Mouse (Mus musculus): ENCODE results near the gene Tmbim6. TPM values are rescaled to one million over a fixed set of nuclear protein-coding genes. Genes with fewer than 3 reads are reported as not detected.

Gene Tmbim6
- total RNA-seq, 1 experiment, result 436 TPM

DNA sequence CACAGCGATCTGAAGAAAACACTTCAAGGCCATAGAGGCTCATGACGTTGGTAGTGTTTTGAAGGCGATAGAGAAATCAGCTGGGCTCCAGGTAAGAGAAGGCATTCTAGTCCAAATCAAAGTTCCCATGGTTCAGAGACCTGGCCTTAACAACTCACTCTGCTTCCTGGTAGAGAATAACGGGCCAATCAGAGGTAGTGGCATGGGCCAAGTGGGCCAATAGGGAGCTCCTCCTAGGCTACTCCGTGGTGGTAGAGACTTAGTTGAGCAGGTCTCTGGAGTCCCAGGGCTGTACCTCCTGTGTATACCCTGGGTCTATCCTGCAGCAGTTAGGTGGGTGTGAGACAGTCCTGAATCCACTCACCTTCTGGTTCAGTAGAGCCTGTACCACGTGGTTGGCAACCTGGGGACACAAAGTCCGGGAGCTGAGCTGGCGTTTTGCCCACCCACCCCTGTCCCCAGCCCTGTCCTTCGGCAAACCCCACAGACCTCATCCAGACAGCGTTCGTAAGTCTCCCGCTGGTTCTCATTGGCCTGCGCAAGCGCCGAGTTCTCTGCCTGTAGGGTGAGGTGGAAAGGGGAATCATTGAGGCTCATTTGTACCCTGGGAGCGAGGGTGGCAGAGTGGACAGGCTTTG lies 40.5 kb downstream of the Tmbim6 start:
- Histone ChIP-seq H3K4me3 (ENCODE audit: insufficient read depth in 1 of 2, low read depth in 1 of 2, low read length in 2 of 2, poor library complexity in 1 of 2, severe bottlenecking in 1 of 2) (no peak overlapping the region), H3K4me1 (ENCODE audit: control insufficient read depth in 2 of 2, insufficient read depth in 2 of 2, low read length in 2 of 2, poor library complexity in 1 of 2) (peaks cover 0 to 6% of the 10 kb centered on the region in 2 experiments; a peak in 2 of 4 replicates), H3K27ac (ENCODE audit: insufficient read depth, low read depth, low read length, poor library complexity, severe bottlenecking) (no peak overlapping the region), H3K9ac (ENCODE audit: insufficient read depth, low read depth, low read length, poor library complexity, severe bottlenecking) (no peak overlapping the region), H3K9me3 (ENCODE audit: control insufficient read depth, insufficient read depth, low read depth, low read length) (no peaks in the 10 kb centered on the region), H3K36me3 (ENCODE audit: control insufficient read depth, insufficient read depth, low read length, poor library complexity, severe bottlenecking) (peaks cover 6% of the 10 kb centered on the region; the same call in 1 of the 2 replicates)
- no peak for DNase-seq (ENCODE audit: low read depth, low spot score)
- in situ Hi-C loops (cut with MboI; ENCODE audit: low sequenced_read_pairs in 2 of 2, unreplicated experiment in 2 of 2), result no loop called here
- TF ChIP-seq HCFC1 (IDR thresholded peaks at IDR 0.05; ENCODE audit: borderline replicate concordance, insufficient read depth, low read length) (no peak), CHD2 (IDR thresholded peaks at IDR 0.05; ENCODE audit: low read depth, low read length) (no peak), ZNF384 (IDR thresholded peaks at IDR 0.05; ENCODE audit: low read depth, low read length) (no peak), ZC3H11A (IDR thresholded peaks at IDR 0.05; ENCODE audit: borderline replicate concordance, low read depth, low read length) (no peak), MAFK (IDR thresholded peaks at IDR 0.05; ENCODE audit: insufficient read depth, low read depth, low read length) (no peak)

DNA sequence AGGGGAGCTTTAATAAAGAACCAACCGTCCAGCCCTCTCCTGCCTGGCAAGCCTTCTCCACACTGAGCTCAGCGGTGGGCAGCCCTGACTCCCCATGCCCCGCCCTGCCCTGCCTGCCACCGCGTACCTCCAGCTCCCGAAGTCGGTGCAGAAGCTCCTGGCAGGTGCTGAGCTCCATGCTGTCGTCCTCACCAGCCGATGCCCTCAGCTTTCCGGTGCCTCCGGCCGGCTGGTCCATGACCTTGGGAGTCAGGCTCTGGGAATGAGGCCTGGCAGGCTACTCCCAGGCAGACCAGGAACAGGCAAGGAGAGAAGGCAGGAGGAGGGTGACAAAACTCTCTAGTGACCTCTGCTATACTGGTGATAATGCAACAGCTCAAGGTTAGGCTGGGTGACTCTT lies 41.2 kb downstream of the Tmbim6 start:
- H3K36me3 ChIP-seq (ENCODE audit: control insufficient read depth, insufficient read depth, low read length, poor library complexity, severe bottlenecking), result peaks cover 6% of the 10 kb centered on the region; the same call in 1 of the 2 replicates
- no peak for DNase-seq (ENCODE audit: low read depth, low spot score)
- in situ Hi-C loops (cut with MboI; ENCODE audit: low sequenced_read_pairs in 2 of 2, unreplicated experiment in 2 of 2), result no loop called here
- no peak overlapping the region for H3K9ac ChIP-seq (ENCODE audit: insufficient read depth, low read depth, low read length, poor library complexity, severe bottlenecking)
- no peak overlapping the region for H3K4me3 ChIP-seq (ENCODE audit: insufficient read depth in 1 of 2, low read depth in 1 of 2, low read length in 2 of 2, poor library complexity in 1 of 2, severe bottlenecking in 1 of 2)
- no peak overlapping the region for H3K27ac ChIP-seq (ENCODE audit: insufficient read depth, low read depth, low read length, poor library complexity, severe bottlenecking)
- no peaks in the 10 kb centered on the region for H3K9me3 ChIP-seq (ENCODE audit: control insufficient read depth, insufficient read depth, low read depth, low read length)
- TF ChIP-seq CHD2 (IDR thresholded peaks at IDR 0.05; ENCODE audit: low read depth, low read length), result no peak
- no peak for TF ChIP-seq HCFC1 (IDR thresholded peaks at IDR 0.05; ENCODE audit: borderline replicate concordance, insufficient read depth, low read length)
- no peak for TF ChIP-seq ZC3H11A (IDR thresholded peaks at IDR 0.05; ENCODE audit: borderline replicate concordance, low read depth, low read length)
- no peak for TF ChIP-seq ZNF384 (IDR thresholded peaks at IDR 0.05; ENCODE audit: low read depth, low read length)
- no peak for TF ChIP-seq MAFK (IDR thresholded peaks at IDR 0.05; ENCODE audit: insufficient read depth, low read depth, low read length)
- H3K4me1 ChIP-seq (ENCODE audit: control insufficient read depth in 2 of 2, insufficient read depth in 2 of 2, low read length in 2 of 2, poor library complexity in 1 of 2), result peaks cover 0 to 6% of the 10 kb centered on the region in 2 experiments; a peak in 2 of 4 replicates

DNA sequence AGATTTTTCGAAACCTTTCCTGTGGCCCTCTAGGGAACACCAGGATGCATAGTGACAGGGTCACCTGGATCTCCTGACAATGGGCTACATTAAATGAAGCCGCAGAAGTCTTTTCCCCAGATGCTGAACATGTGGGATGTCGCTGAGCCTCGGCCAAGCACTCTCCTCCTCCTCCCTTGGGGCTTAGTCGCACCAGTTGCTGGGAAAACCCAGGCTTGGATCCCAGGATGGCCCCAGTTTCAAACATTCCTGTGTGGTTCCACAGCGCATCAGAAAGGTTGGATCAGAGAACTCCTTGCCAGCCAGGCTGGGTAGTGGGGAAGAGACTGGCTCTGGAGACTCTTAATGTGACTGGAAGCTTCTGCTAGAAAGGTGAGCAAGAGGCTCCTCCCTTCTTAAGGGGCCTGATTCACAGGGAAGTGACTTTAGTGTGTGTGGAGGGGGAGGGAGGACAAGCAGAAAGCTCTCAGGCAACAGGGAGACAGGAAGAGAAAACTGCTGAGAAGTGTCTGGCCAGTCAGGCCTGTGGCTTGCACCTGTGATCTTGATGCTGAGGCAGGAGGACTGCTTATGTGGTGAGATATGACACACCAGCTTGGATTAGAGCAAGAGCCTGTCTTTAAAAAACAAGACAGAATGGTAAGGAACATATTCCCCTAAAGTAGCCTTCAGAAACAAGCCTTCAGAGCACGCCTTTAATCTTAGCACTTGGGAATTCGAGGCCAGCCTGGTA lies 46.5 kb downstream of the Tmbim6 start:
- Histone ChIP-seq H3K36me3 (ENCODE audit: control insufficient read depth, insufficient read depth, low read length, poor library complexity, severe bottlenecking) (peaks cover 5% of the 10 kb centered on the region; the same call in 1 of the 2 replicates), H3K4me1 (ENCODE audit: control insufficient read depth in 2 of 2, insufficient read depth in 2 of 2, low read length in 2 of 2, poor library complexity in 1 of 2) (peaks cover 0 to 12% of the 10 kb centered on the region in 2 experiments; a peak in 2 of 4 replicates), H3K9ac (ENCODE audit: insufficient read depth, low read depth, low read length, poor library complexity, severe bottlenecking) (no peak overlapping the region), H3K27ac (ENCODE audit: insufficient read depth, low read depth, low read length, poor library complexity, severe bottlenecking) (no peak overlapping the region), H3K9me3 (ENCODE audit: control insufficient read depth, insufficient read depth, low read depth, low read length) (no peaks in the 10 kb centered on the region), H3K4me3 (ENCODE audit: insufficient read depth in 1 of 2, low read depth in 1 of 2, low read length in 2 of 2, poor library complexity in 1 of 2, severe bottlenecking in 1 of 2) (no peak overlapping the region)
- TF ChIP-seq MAFK (IDR thresholded peaks at IDR 0.05; ENCODE audit: insufficient read depth, low read depth, low read length) (no peak), ZC3H11A (IDR thresholded peaks at IDR 0.05; ENCODE audit: borderline replicate concordance, low read depth, low read length) (no peak), ZNF384 (IDR thresholded peaks at IDR 0.05; ENCODE audit: low read depth, low read length) (no peak), HCFC1 (IDR thresholded peaks at IDR 0.05; ENCODE audit: borderline replicate concordance, insufficient read depth, low read length) (no peak), CHD2 (IDR thresholded peaks at IDR 0.05; ENCODE audit: low read depth, low read length) (no peak)
- in situ Hi-C loops (cut with MboI; ENCODE audit: low sequenced_read_pairs in 2 of 2, unreplicated experiment in 2 of 2), result no loop called here
- no peak for DNase-seq (ENCODE audit: low read depth, low spot score)

DNA sequence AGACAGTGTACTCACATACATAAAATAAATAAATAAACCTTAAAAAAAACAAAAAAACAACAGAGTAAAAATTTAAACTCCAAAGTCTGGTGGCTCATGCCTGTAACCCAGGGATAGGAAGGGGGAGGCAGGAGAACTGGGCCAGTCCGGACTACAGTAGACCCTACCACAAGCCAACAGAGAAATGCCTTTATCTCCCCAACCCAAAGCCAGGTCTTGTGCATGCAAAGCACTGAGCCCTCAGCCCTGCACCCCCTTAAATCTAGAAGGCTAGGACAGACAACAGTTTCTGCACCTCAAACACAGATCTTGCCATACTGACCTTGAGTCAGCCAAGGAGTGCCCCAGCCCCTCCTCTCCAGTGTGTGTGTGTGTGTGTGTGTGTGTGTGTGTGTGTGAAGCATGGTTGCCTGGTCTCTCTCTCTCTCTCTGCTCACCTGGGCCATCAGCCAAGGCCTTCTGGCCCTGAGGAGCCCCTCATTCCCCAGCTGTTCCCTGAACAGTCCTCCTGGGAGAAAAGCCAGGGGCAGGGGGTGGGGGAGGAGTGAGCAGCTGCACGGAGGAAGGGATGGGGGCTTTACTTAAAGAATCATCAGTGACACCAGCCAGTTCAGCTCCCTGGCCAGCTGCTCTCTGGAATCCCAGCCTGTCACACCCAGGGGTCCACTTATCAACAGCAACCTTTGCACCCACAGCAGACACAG lies 47.6 kb downstream of the Tmbim6 start:
- H3K4me1 ChIP-seq (ENCODE audit: control insufficient read depth in 2 of 2, insufficient read depth in 2 of 2, low read length in 2 of 2, poor library complexity in 1 of 2), result peaks cover 0 to 12% of the 10 kb centered on the region in 2 experiments; a peak in 2 of 4 replicates
- H3K4me3 ChIP-seq (ENCODE audit: insufficient read depth in 1 of 2, low read depth in 1 of 2, low read length in 2 of 2, poor library complexity in 1 of 2, severe bottlenecking in 1 of 2), result no peak overlapping the region
- no peak overlapping the region for H3K27ac ChIP-seq (ENCODE audit: insufficient read depth, low read depth, low read length, poor library complexity, severe bottlenecking)
- in situ Hi-C loops (cut with MboI; ENCODE audit: low sequenced_read_pairs in 2 of 2, unreplicated experiment in 2 of 2), result no loop called here
- no peak for TF ChIP-seq MAFK (IDR thresholded peaks at IDR 0.05; ENCODE audit: insufficient read depth, low read depth, low read length)
- TF ChIP-seq ZNF384 (IDR thresholded peaks at IDR 0.05; ENCODE audit: low read depth, low read length), result no peak
- TF ChIP-seq HCFC1 (IDR thresholded peaks at IDR 0.05; ENCODE audit: borderline replicate concordance, insufficient read depth, low read length), result no peak
- TF ChIP-seq ZC3H11A (IDR thresholded peaks at IDR 0.05; ENCODE audit: borderline replicate concordance, low read depth, low read length), result no peak
- DNase-seq (ENCODE audit: low read depth, low spot score), result no peak
- H3K9ac ChIP-seq (ENCODE audit: insufficient read depth, low read depth, low read length, poor library complexity, severe bottlenecking), result no peak overlapping the region
- peaks cover 5% of the 10 kb centered on the region; the same call in 1 of the 2 replicates for H3K36me3 ChIP-seq (ENCODE audit: control insufficient read depth, insufficient read depth, low read length, poor library complexity, severe bottlenecking)
- H3K9me3 ChIP-seq (ENCODE audit: control insufficient read depth, insufficient read depth, low read depth, low read length), result no peaks in the 10 kb centered on the region

Measured in ES-E14 (cell line).